Comparison of ENCODE assay signal across 10 mouse cellular contexts in genomic region chr4:108848505-108848848, GRCm38 (mm10). TPM values are rescaled to one million over a fixed set of nuclear protein-coding genes. Genes with fewer than 3 reads are reported as not detected.
DNase-seq lines count a peak whose midpoint lies in the region; ATAC-seq and TF ChIP-seq lines count a peak whose summit lies in the region.
"Had no signal": no experiment of that assay in that cellular context is flagged by ENCODE, and none has a peak within 500 bp of the region (broad histone marks: within the 10 kb centered on the region; RNA-seq: fewer than 3 reads in every experiment).

TSS of gene A730015C16Rik (minus strand) at chr4:108848619.

- peak within 1 kb of the TSS; percentile 92 for H3K9ac ChIP-seq in heart, embryonic 13.5 days
- peak within 1 kb of the TSS; percentile 61 for H3K9ac ChIP-seq in forebrain, postnatal 0 days
- peak within 1 kb of the TSS; percentile 84 for H3K9ac ChIP-seq in neural tube, embryonic 11.5 days (ENCODE audit: low read length)

- H3K4me3 ChIP-seq in heart, embryonic 13.5 days, result peak within 1 kb of the TSS; percentile 89
- peak within 1 kb of the TSS; percentile 100 for H3K4me3 ChIP-seq in bone marrow, adult 2 months (replicated peaks; ENCODE audit: control insufficient read depth, low read depth, low read length)
- peak within 1 kb of the TSS; percentile 59 for H3K4me3 ChIP-seq in forebrain, postnatal 0 days (ENCODE audit: low read depth, low read length)
- peak within 1 kb of the TSS; percentile 95 for H3K4me3 ChIP-seq in neural tube, embryonic 11.5 days (ENCODE audit: low read depth, low read length)

- 9% methylated on average over 20 of the region's 20 CpGs for WGBS in heart, embryonic 13.5 days
- WGBS in bone marrow, adult 2 months, result 3% methylated on average over 20 of the region's 20 CpGs
- WGBS in forebrain, postnatal 0 days, result 14% methylated on average over 20 of the region's 20 CpGs
- 10% methylated on average over 20 of the region's 20 CpGs for WGBS in neural tube, embryonic 11.5 days

- no peak for TF ChIP-seq POLR2A in bone marrow, adult 2 months (IDR thresholded peaks at IDR 0.05; ENCODE audit: borderline replicate concordance, control insufficient read depth, low read depth, low read length)

- DNase-seq in heart, adult 18-20 months, result no peak
- DNase-seq in 3T3-L1 (ENCODE audit: low read depth, low spot score), result peak; percentile 37
- DNase-seq in forebrain, postnatal 0 days, result peak; percentile 14
- DNase-seq in liver, result peak; percentile 32
- DNase-seq in neural tube, embryonic 11.5 days (ENCODE audit: low spot score), result peak; percentile 26
- DNase-seq in B cell, adult 2 months, result no peak

- H3K4me2 ChIP-seq in heart, embryonic 13.5 days, result peak within 1 kb of the TSS; percentile 81
- H3K4me2 ChIP-seq in forebrain, postnatal 0 days (ENCODE audit: low read depth), result peak within 1 kb of the TSS; percentile 94
- H3K4me2 ChIP-seq in neural tube, embryonic 11.5 days (ENCODE audit: low read depth), result peak within 1 kb of the TSS; percentile 88

- H3K9me3 ChIP-seq in heart, embryonic 13.5 days, result no peaks in the 10 kb centered on the region
- no peaks in the 10 kb centered on the region for H3K9me3 ChIP-seq in forebrain, postnatal 0 days (ENCODE audit: low read length)
- H3K9me3 ChIP-seq in neural tube, embryonic 11.5 days (ENCODE audit: control insufficient read depth, low read length), result no peaks in the 10 kb centered on the region

- no peak for ATAC-seq in heart, embryonic 13.5 days (ENCODE audit: extremely low read depth, insufficient number of reproducible peaks, low FRiP score, low TSS enrichment)
- peak; percentile 16; the same call in 1 of the 2 replicates for ATAC-seq in forebrain, postnatal 0 days
- no peak for ATAC-seq in neural tube, embryonic 11.5 days (ENCODE audit: insufficient read depth, low FRiP score, low TSS enrichment)

- H3K4me1 ChIP-seq in heart, embryonic 13.5 days, result peaks cover 26% of the 10 kb centered on the region
- H3K4me1 ChIP-seq in bone marrow, adult 2 months (ENCODE audit: control insufficient read depth, insufficient read depth, low read length), result no peaks in the 10 kb centered on the region
- peaks cover 16% of the 10 kb centered on the region for H3K4me1 ChIP-seq in forebrain, postnatal 0 days (ENCODE audit: insufficient read depth)
- H3K4me1 ChIP-seq in neural tube, embryonic 11.5 days (ENCODE audit: control insufficient read depth, insufficient read depth, low read length), result peaks cover 13% of the 10 kb centered on the region

- peak within 1 kb of the TSS; percentile 92 for H3K27ac ChIP-seq in heart, embryonic 13.5 days (replicated peaks)
- H3K27ac ChIP-seq in bone marrow, adult 2 months (ENCODE audit: control insufficient read depth, insufficient read depth, low read depth, low read length, poor library complexity), result peak within 1 kb of the TSS; percentile 92
- peak within 1 kb of the TSS; percentile 85 for H3K27ac ChIP-seq in forebrain, postnatal 0 days (ENCODE audit: low read depth, low read length)
- H3K27ac ChIP-seq in neural tube, embryonic 11.5 days (ENCODE audit: low read depth, low read length), result peak within 1 kb of the TSS; percentile 82

- peaks cover 25% of the 10 kb centered on the region for H3K36me3 ChIP-seq in heart, embryonic 13.5 days
- H3K36me3 ChIP-seq in forebrain, postnatal 0 days (ENCODE audit: insufficient read depth), result no peaks in the 10 kb centered on the region
- no peaks in the 10 kb centered on the region for H3K36me3 ChIP-seq in neural tube, embryonic 11.5 days (ENCODE audit: control insufficient read depth, insufficient read depth, low read length)

- TF ChIP-seq CTCF in bone marrow, adult 2 months (IDR thresholded peaks at IDR 0.05; ENCODE audit: control insufficient read depth, insufficient read depth, low read length), result no peak
- no peak for TF ChIP-seq CTCF in forebrain, postnatal 0 days (IDR thresholded peaks at IDR 0.05; ENCODE audit: low read depth)

- no peaks in the 10 kb centered on the region for H3K27me3 ChIP-seq in heart, embryonic 13.5 days (replicated peaks)
- H3K27me3 ChIP-seq in forebrain, postnatal 0 days (ENCODE audit: insufficient read depth, low read length), result no peaks in the 10 kb centered on the region
- H3K27me3 ChIP-seq in neural tube, embryonic 11.5 days (ENCODE audit: control insufficient read depth, insufficient read depth, low read length), result no peaks in the 10 kb centered on the region

RNA-seq across cellular contexts. Expression of gene A730015C16Rik, which starts in this region (rescaled TPM):
- polyA plus RNA-seq in heart, embryonic 13.5 days (2015; fragmentation: Nextera tagmentation; extraction: Ambion mirVana), result 0.83 and 1.4 TPM in 2 replicates
- total RNA-seq in heart, adult 18-20 months (2021), result not detected
- polyA plus RNA-seq in bone marrow, adult 2 months (2011; ENCODE audit: insufficient read depth, insufficient read length, low replicate concordance, missing spikeins), result not detected in 2 replicates
- 0.86 and 1.1 TPM in 2 replicates for total RNA-seq in forebrain, postnatal 0 days (2014; rRNA removed)
- 0.93 and 1.2 TPM in 2 replicates for polyA plus RNA-seq in forebrain, postnatal 0 days (2015; fragmentation: Nextera tagmentation; extraction: Ambion mirVana)
- 1.1 and 2.5 TPM in 2 replicates for polyA plus RNA-seq in neural tube, embryonic 11.5 days (2014; fragmentation: Nextera tagmentation; extraction: Ambion mirVana)
- total RNA-seq: adrenal gland, postnatal 36 days; layer of hippocampus, postnatal 36 days had no signal

Comparison
In these comparisons a context has a peak if more than half of its experiments do, and no peak if none do; other contexts are left out.
1. DNase-seq: peak in 3T3-L1 (single experiment), forebrain, postnatal 0 days (single experiment), liver (single experiment) and neural tube, embryonic 11.5 days (single experiment); none in heart, adult 18-20 months (0 of 2) and B cell, adult 2 months (0 of 2).
2. Peak in every context shown above with its lines, with median percentiles within 50 percentile points of each other: H3K27ac ChIP-seq, H3K4me2 ChIP-seq, H3K4me3 ChIP-seq and H3K9ac ChIP-seq.